Mouse (Mus musculus) frontal cortex, adult (tissue): ENCODE measurements around the gene Shf.
"Not testable (repeated sequence)": the region's sequence is repeated elsewhere in the genome, so short reads cannot be mapped to it uniquely, and the experiment has no call there.

Experiments used
- ATAC-seq: cut with Nextera tagmentation; 2 replicates; pipeline ENCODE4 v1.9.2; 2017; ENCODE audit warnings: mild to moderate bottlenecking, moderate library complexity, mixed read lengths; ENCODE audit not compliant: low TSS enrichment

Gene Shf

GRCm38 (mm10) chr2:122348531-122349131 is 20.3 kb downstream of the Shf start:
- peak; percentile 66 for ATAC-seq

- ATAC-seq, result no peak
Measured at GRCm38 (mm10) chr2:122347257-122347656, 21.7 kb downstream of the Shf start.

GRCm38 (mm10) chr2:122346164-122346563 is 22.8 kb downstream of the Shf start:
- not testable (repeated sequence) for ATAC-seq

GRCm38 (mm10) chr2:122345106-122345893 is 23.7 kb downstream of the Shf start:
- ATAC-seq, result 0 out of 2 replicates have a peak, but pooled peaks have one; percentile 8

GRCm38 (mm10) chr2:122337291-122337690 is 31.7 kb downstream of the Shf start:
- ATAC-seq, result peak; percentile 62

- ATAC-seq, result no peak
Measured at GRCm38 (mm10) chr2:122334170-122334569, 34.8 kb downstream of the Shf start.

GRCm38 (mm10) chr2:122332222-122332621 is 36.7 kb downstream of the Shf start:
- no peak for ATAC-seq

GRCm38 (mm10) chr2:122330317-122330716 is 38.6 kb downstream of the Shf start:
- ATAC-seq, result not testable (repeated sequence)

- ATAC-seq, result no peak
Measured at GRCm38 (mm10) chr2:122327986-122328385, 41.0 kb downstream of the Shf start.

- no peak for ATAC-seq
Measured at GRCm38 (mm10) chr2:122325361-122325760, 43.6 kb downstream of the Shf start.

GRCm38 (mm10) chr2:122324586-122324985 is 44.4 kb downstream of the Shf start:
- no peak for ATAC-seq

GRCm38 (mm10) chr2:122323960-122324359 is 45.0 kb downstream of the Shf start:
- ATAC-seq, result no peak

- ATAC-seq, result no peak
Measured at GRCm38 (mm10) chr2:122317384-122317783, 51.6 kb downstream of the Shf start.

- ATAC-seq, result no peak
Measured at GRCm38 (mm10) chr2:122315372-122315771, 53.6 kb downstream of the Shf start, which contains the start of gene Duox1. Gene Duox1, plus strand, starts transcription at chr2:122315672.

GRCm38 (mm10) chr2:122313536-122313935 is 55.4 kb downstream of the Shf start, which contains the start of gene Duoxa1:
Gene Duoxa1, minus strand, starts transcription at chr2:122313730.
- ATAC-seq, result no peak

- ATAC-seq, result peak; percentile 41; the same call in 1 of the 2 replicates
Measured at GRCm38 (mm10) chr2:122312722-122313417, 56.1 kb downstream of the Shf start.

- ATAC-seq, result no peak
Measured at GRCm38 (mm10) chr2:122311561-122311960, 57.4 kb downstream of the Shf start.

- no peak for ATAC-seq
Measured at GRCm38 (mm10) chr2:122309647-122310046, 59.3 kb downstream of the Shf start.

GRCm38 (mm10) chr2:122306184-122306583 is 62.8 kb downstream of the Shf start:
- ATAC-seq, result no peak

GRCm38 (mm10) chr2:122305097-122305892 is 63.7 kb downstream of the Shf start:
- ATAC-seq, result no peak

GRCm38 (mm10) chr2:122304544-122304943 is 64.4 kb downstream of the Shf start:
- no peak for ATAC-seq
